Mouse (Mus musculus) limb, embryonic 13.5 days (tissue): ENCODE data around the gene Ryr1. TPM values are rescaled to one million over a fixed set of nuclear protein-coding genes. Genes with fewer than 3 reads are reported as not detected.

ENCODE experiments used
- ATAC-seq: fragments of 200-750 bp; cut with Nextera tagmentation; 2 replicates; pipeline ENCODE4 v1.8.0; 2017; ENCODE audit warnings: low read depth, moderate number of reproducible peaks, moderate TSS enrichment; ENCODE audit not compliant: low FRiP score
- H3K27ac ChIP-seq: fragments of 300-500 bp; sonication (generic); 2 replicates; pipeline ENCODE4 v1.5.1; 2015; ENCODE audit warnings: inconsistent platforms, mild to moderate bottlenecking, moderate library complexity
- H3K27me3 ChIP-seq: fragments of 300-500 bp; sonication (generic); 2 replicates; pipeline ENCODE4 v1.6.1; 2015; ENCODE audit warnings: mild to moderate bottlenecking, inconsistent platforms
- H3K36me3 ChIP-seq: fragments of 300-500 bp; sonication (generic); 2 replicates; pipeline ENCODE4 v1.6.1; 2015; ENCODE audit warnings: inconsistent platforms, mild to moderate bottlenecking, moderate library complexity
- H3K4me1 ChIP-seq: fragments of 300-500 bp; sonication (generic); 2 replicates; pipeline ENCODE4 v1.6.1; 2015; ENCODE audit warnings: inconsistent platforms
- H3K4me2 ChIP-seq: fragments of 300-500 bp; sonication (generic); replicated peaks from 2 replicates; pipeline ENCODE4 v1.6.1; 2015; ENCODE audit warnings: inconsistent platforms, mild to moderate bottlenecking, moderate library complexity
- H3K4me3 ChIP-seq: fragments of 300-500 bp; sonication (generic); 2 replicates; pipeline ENCODE4 v1.5.1; 2015; ENCODE audit warnings: moderate library complexity, mild to moderate bottlenecking, inconsistent platforms
- H3K9ac ChIP-seq: fragments of 300-500 bp; sonication (generic); 2 replicates; pipeline ENCODE4 v1.6.1; 2015; ENCODE audit warnings: mild to moderate bottlenecking, inconsistent platforms
- H3K9me3 ChIP-seq: fragments of 300-500 bp; sonication (generic); 2 replicates; pipeline ENCODE4 v1.6.1; 2016; ENCODE audit warnings: inconsistent platforms
- WGBS: fragments of 180-500 bp; shearing (Covaris S2); methylation state at CpG from one replicate; pipeline ENCODE4 v1.1.7; 2015; 5-methylcytosine and 5-hydroxymethylcytosine counted together
- polyA plus RNA-seq: library from polyadenylated mRNA; unstranded; fragments of >200 nt; fragmentation: Nextera tagmentation; extraction: Ambion mirVana; gene quantifications from 2 replicates; pipeline ENCODE4 v1.2.1, GENCODE M21; 2015

The Ryr1 gene
- polyA plus RNA-seq, 1 experiment from 2014 or later: 8.5 TPM

- H3K9ac ChIP-seq: peak overlapping the region; percentile 97
- peak overlapping the region; percentile 89 for H3K4me2 ChIP-seq
- no peaks in the 10 kb centered on the region for H3K27me3 ChIP-seq
- no peaks in the 10 kb centered on the region for H3K9me3 ChIP-seq
- peaks cover 13% of the 10 kb centered on the region for H3K36me3 ChIP-seq
- peak overlapping the region; percentile 99 for H3K4me3 ChIP-seq
- peak overlapping the region; percentile 61 for H3K27ac ChIP-seq
- H3K4me1 ChIP-seq: peaks cover 61% of the 10 kb centered on the region
- WGBS: 17% methylated on average over 9 of the region's 9 CpGs
- no peak for ATAC-seq
Observed at GRCm38 (mm10) chr7:28960354-28961046, 164.5 kb downstream of the Ryr1 start.

GRCm38 (mm10) chr7:28959505-28960045 is 165.4 kb downstream of the Ryr1 start:
- Histone ChIP-seq H3K4me2 (peak overlapping the region; percentile 89), H3K27me3 (no peaks in the 10 kb centered on the region), H3K4me1 (peaks cover 71% of the 10 kb centered on the region), H3K27ac (peak overlapping the region; percentile 61; the same call in 1 of the 2 replicates), H3K9ac (peak overlapping the region; percentile 97), H3K36me3 (peaks cover 13% of the 10 kb centered on the region), H3K4me3 (peak overlapping the region; percentile 99), H3K9me3 (no peaks in the 10 kb centered on the region)
- ATAC-seq: no peak
- 31% methylated on average over 6 of the region's 6 CpGs for WGBS

- Histone ChIP-seq H3K4me1 (peaks cover 77% of the 10 kb centered on the region), H3K9ac (0 out of 2 replicates have a peak overlapping the region, but pooled peaks have one; percentile 97), H3K27ac (no peak overlapping the region), H3K36me3 (peaks cover 13% of the 10 kb centered on the region), H3K4me2 (peak overlapping the region; percentile 89), H3K9me3 (no peaks in the 10 kb centered on the region), H3K27me3 (no peaks in the 10 kb centered on the region), H3K4me3 (peak overlapping the region; percentile 99)
- 45% methylated on average over 1 of the region's 1 CpGs for WGBS
- no peak for ATAC-seq
Observed at GRCm38 (mm10) chr7:28958770-28959169, 166.2 kb downstream of the Ryr1 start.

GRCm38 (mm10) chr7:28957997-28958725 is 166.8 kb downstream of the Ryr1 start:
- Histone ChIP-seq H3K9me3 (no peaks in the 10 kb centered on the region), H3K27ac (no peak overlapping the region), H3K9ac (no peak overlapping the region), H3K27me3 (no peaks in the 10 kb centered on the region), H3K36me3 (peaks cover 13% of the 10 kb centered on the region), H3K4me1 (peaks cover 83% of the 10 kb centered on the region), H3K4me2 (peak overlapping the region; percentile 89), H3K4me3 (no peak overlapping the region)
- ATAC-seq: no peak
- 52% methylated on average over 1 of the region's 1 CpGs for WGBS

GRCm38 (mm10) chr7:28957286-28957685 is 167.7 kb downstream of the Ryr1 start:
- H3K4me1 ChIP-seq: peaks cover 88% of the 10 kb centered on the region
- no peak overlapping the region for H3K4me3 ChIP-seq
- no peak for ATAC-seq
- H3K9ac ChIP-seq: no peak overlapping the region
- H3K36me3 ChIP-seq: peaks cover 13% of the 10 kb centered on the region
- H3K27me3 ChIP-seq: no peaks in the 10 kb centered on the region
- H3K27ac ChIP-seq: peak overlapping the region; percentile 39; the same call in 1 of the 2 replicates
- WGBS: 72% methylated on average over 6 of the region's 6 CpGs
- H3K9me3 ChIP-seq: no peaks in the 10 kb centered on the region
- no peak overlapping the region for H3K4me2 ChIP-seq

- Histone ChIP-seq H3K27ac (peak overlapping the region; percentile 94; the same call in 1 of the 2 replicates), H3K4me2 (no peak overlapping the region), H3K4me3 (no peak overlapping the region), H3K4me1 (peaks cover 97% of the 10 kb centered on the region), H3K9me3 (no peaks in the 10 kb centered on the region), H3K36me3 (peaks cover 13% of the 10 kb centered on the region), H3K27me3 (no peaks in the 10 kb centered on the region), H3K9ac (no peak overlapping the region)
- no peak for ATAC-seq
- WGBS: 87% methylated on average over 1 of the region's 1 CpGs
Observed at GRCm38 (mm10) chr7:28956270-28956669, 168.7 kb downstream of the Ryr1 start.

GRCm38 (mm10) chr7:28955295-28955897 is 169.6 kb downstream of the Ryr1 start:
- WGBS: 52% methylated on average over 5 of the region's 5 CpGs
- H3K36me3 ChIP-seq: peaks cover 13% of the 10 kb centered on the region
- peak overlapping the region; percentile 10; the same call in 1 of the 2 replicates for H3K9ac ChIP-seq
- peak overlapping the region; percentile 17; the same call in 1 of the 2 replicates for H3K4me2 ChIP-seq
- H3K27me3 ChIP-seq: no peaks in the 10 kb centered on the region
- peaks cover 97% of the 10 kb centered on the region for H3K4me1 ChIP-seq
- peak; percentile 11; the same call in 1 of the 2 replicates for ATAC-seq
- no peak overlapping the region for H3K4me3 ChIP-seq
- H3K27ac ChIP-seq: peak overlapping the region; percentile 94
- H3K9me3 ChIP-seq: no peaks in the 10 kb centered on the region

GRCm38 (mm10) chr7:28954773-28955172 is 170.2 kb downstream of the Ryr1 start:
- Histone ChIP-seq H3K27ac (peak overlapping the region; percentile 94), H3K36me3 (peaks cover 13% of the 10 kb centered on the region), H3K27me3 (no peaks in the 10 kb centered on the region), H3K4me2 (peak overlapping the region; percentile 17; the same call in 1 of the 2 replicates), H3K4me3 (no peak overlapping the region), H3K4me1 (peaks cover 97% of the 10 kb centered on the region), H3K9me3 (no peaks in the 10 kb centered on the region), H3K9ac (peak overlapping the region; percentile 10; the same call in 1 of the 2 replicates)
- WGBS: 64% methylated on average over 4 of the region's 4 CpGs
- ATAC-seq: no peak

- WGBS: 9% methylated on average over 2 of the region's 2 CpGs
- Histone ChIP-seq H3K4me2 (peak overlapping the region; percentile 47), H3K36me3 (peaks cover 13% of the 10 kb centered on the region), H3K4me1 (peaks cover 97% of the 10 kb centered on the region), H3K9me3 (no peaks in the 10 kb centered on the region), H3K27ac (peak overlapping the region; percentile 94), H3K4me3 (no peak overlapping the region), H3K27me3 (no peaks in the 10 kb centered on the region), H3K9ac (peak overlapping the region; percentile 45; the same call in 1 of the 2 replicates)
- peak; percentile 11; the same call in 1 of the 2 replicates for ATAC-seq
Observed at GRCm38 (mm10) chr7:28953476-28954376, 171.3 kb downstream of the Ryr1 start.
